In the genomic region with DNA sequence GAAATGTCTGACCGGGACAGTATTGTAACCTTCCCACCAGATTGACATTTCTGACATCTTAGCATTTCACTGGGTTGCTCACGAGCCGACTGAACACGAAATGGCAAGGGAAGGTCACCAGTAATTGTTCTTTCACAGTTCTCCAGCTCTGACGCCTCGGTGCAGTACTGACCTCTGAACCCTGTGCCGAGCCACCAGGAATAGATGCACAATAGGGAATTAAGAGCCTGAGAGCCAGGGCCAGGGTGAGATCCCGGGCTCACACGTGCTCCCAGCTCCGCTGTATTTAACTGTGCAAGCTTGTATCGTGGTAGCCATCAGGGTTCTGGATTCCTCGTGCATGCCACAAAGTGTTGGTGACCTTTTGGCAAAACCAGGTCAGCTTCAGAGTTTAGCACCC, we compare ENCODE assay signal across 26 mouse cellular contexts.
A peak's percentile ranks its signal among the peaks of the same experiment; 100 is the strongest.
DNase-seq lines count a peak whose midpoint lies in the region; ATAC-seq lines count a peak whose summit lies in the region.
"Had no signal": no experiment of that assay in that cellular context is flagged by ENCODE, and none has a peak within 500 bp of the region (broad histone marks: within the 10 kb centered on the region; RNA-seq: fewer than 3 reads in every experiment).

No protein-coding gene starts in this region.

- DNase-seq in forebrain, embryonic 11.5 days (ENCODE audit: low spot score) = peak; percentile 47
- DNase-seq in embryo, embryonic 10 days (ENCODE audit: low spot score) = peak; percentile 79
- no peak for DNase-seq in limb, embryonic 10.5 days (ENCODE audit: low spot score)
- DNase-seq in adrenal gland, postnatal 36 days = no peak
- DNase-seq in layer of hippocampus, postnatal 14 days (ENCODE audit: low spot score in 2 of 2) = no peak
- DNase-seq: adrenal gland, postnatal 14 days; cerebellum, adult 18-20 months; cerebellum, postnatal 25 days; gastrocnemius, postnatal 25 days; layer of hippocampus, adult 9-11 months; right cerebral cortex, postnatal 14 days; spleen, adult 18-20 months; thymus, adult 18-20 months had no signal

- H3K4me1 ChIP-seq in forebrain, embryonic 11.5 days (replicated peaks; ENCODE audit: control insufficient read depth, insufficient read depth, low read length) = no peaks in the 10 kb centered on the region
- no peaks in the 10 kb centered on the region; the same call in 1 of the 2 replicates for H3K4me1 ChIP-seq in forebrain, embryonic 13.5 days
- no peaks in the 10 kb centered on the region for H3K4me1 ChIP-seq in intestine, embryonic 16.5 days (ENCODE audit: control insufficient read depth, insufficient read depth, low read length)
- H3K4me1 ChIP-seq in intestine, embryonic 15.5 days (replicated peaks) = no peaks in the 10 kb centered on the region
- H3K4me1 ChIP-seq in limb, embryonic 10.5 days = peaks cover 42% of the 10 kb centered on the region
- H3K4me1 ChIP-seq: hindbrain, embryonic 15.5 days had no signal

- H3K9me3 ChIP-seq in forebrain, embryonic 11.5 days (ENCODE audit: control insufficient read depth, low read length) = no peaks in the 10 kb centered on the region
- no peaks in the 10 kb centered on the region for H3K9me3 ChIP-seq in forebrain, embryonic 13.5 days (replicated peaks)
- no peaks in the 10 kb centered on the region for H3K9me3 ChIP-seq in intestine, embryonic 16.5 days (ENCODE audit: control insufficient read depth, low read length)
- H3K9me3 ChIP-seq in intestine, embryonic 15.5 days = no peaks in the 10 kb centered on the region
- no peaks in the 10 kb centered on the region for H3K9me3 ChIP-seq in limb, embryonic 10.5 days (replicated peaks)
- H3K9me3 ChIP-seq: heart, embryonic 10.5 days; hindbrain, embryonic 15.5 days; limb, embryonic 13.5 days; lung, embryonic 15.5 days; midbrain, embryonic 13.5 days had no signal

- no peak overlapping the region for H3K4me3 ChIP-seq in forebrain, embryonic 11.5 days (ENCODE audit: low read depth, low read length)
- H3K4me3 ChIP-seq in forebrain, embryonic 13.5 days = no peak overlapping the region
- no peak overlapping the region for H3K4me3 ChIP-seq in intestine, embryonic 16.5 days (ENCODE audit: low read length)
- H3K4me3 ChIP-seq in intestine, embryonic 15.5 days (replicated peaks) = no peak overlapping the region
- H3K4me3 ChIP-seq in limb, embryonic 10.5 days = no peak overlapping the region
- H3K4me3 ChIP-seq: heart, embryonic 10.5 days; hindbrain, embryonic 15.5 days; limb, embryonic 13.5 days; lung, embryonic 15.5 days; midbrain, embryonic 13.5 days; myocyte had no signal

- peak; percentile 49; the same call in 1 of the 2 replicates for ATAC-seq in forebrain, embryonic 11.5 days (replicated peaks; ENCODE audit: low FRiP score)
- ATAC-seq in forebrain, embryonic 13.5 days = no peak
- ATAC-seq in intestine, embryonic 16.5 days = 0 out of 2 replicates have a peak, but pooled peaks have one; percentile 20
- no peak for ATAC-seq in intestine, embryonic 15.5 days
- ATAC-seq: intestine, postnatal 0 days; midbrain, embryonic 13.5 days had no signal

- H3K36me3 ChIP-seq in forebrain, embryonic 11.5 days (ENCODE audit: control insufficient read depth, insufficient read depth, low read length) = no peaks in the 10 kb centered on the region
- no peaks in the 10 kb centered on the region for H3K36me3 ChIP-seq in forebrain, embryonic 13.5 days (ENCODE audit: poor library complexity, severe bottlenecking)
- H3K36me3 ChIP-seq in intestine, embryonic 16.5 days (ENCODE audit: control insufficient read depth, insufficient read depth, low read length) = no peaks in the 10 kb centered on the region
- H3K36me3 ChIP-seq in intestine, embryonic 15.5 days = no peaks in the 10 kb centered on the region
- H3K36me3 ChIP-seq in limb, embryonic 10.5 days = no peaks in the 10 kb centered on the region
- H3K36me3 ChIP-seq: G1E; heart, embryonic 10.5 days; hindbrain, embryonic 15.5 days; limb, embryonic 13.5 days; lung, embryonic 15.5 days; midbrain, embryonic 13.5 days had no signal

- WGBS in forebrain, embryonic 11.5 days = 17% methylated on average over 12 of the region's 12 CpGs
- 27% methylated on average over 12 of the region's 12 CpGs for WGBS in forebrain, embryonic 13.5 days
- WGBS in intestine, embryonic 16.5 days = 54% methylated on average over 12 of the region's 12 CpGs
- WGBS in intestine, embryonic 15.5 days = 44% methylated on average over 12 of the region's 12 CpGs
- WGBS in limb, embryonic 10.5 days = 37% methylated on average over 12 of the region's 12 CpGs

- H3K27me3 ChIP-seq in forebrain, embryonic 11.5 days (ENCODE audit: control insufficient read depth, insufficient read depth, low read length) = no peaks in the 10 kb centered on the region
- no peaks in the 10 kb centered on the region for H3K27me3 ChIP-seq in forebrain, embryonic 13.5 days
- no peaks in the 10 kb centered on the region for H3K27me3 ChIP-seq in intestine, embryonic 16.5 days (replicated peaks; ENCODE audit: control insufficient read depth, insufficient read depth, low read length)
- no peaks in the 10 kb centered on the region for H3K27me3 ChIP-seq in intestine, embryonic 15.5 days (replicated peaks)
- H3K27me3 ChIP-seq in limb, embryonic 10.5 days (ENCODE audit: low read depth, poor library complexity, severe bottlenecking) = no peaks in the 10 kb centered on the region
- H3K27me3 ChIP-seq: hindbrain, embryonic 15.5 days; limb, embryonic 13.5 days; lung, embryonic 15.5 days had no signal

- H3K27ac ChIP-seq in forebrain, embryonic 11.5 days (ENCODE audit: low read depth, low read length) = no peak overlapping the region
- H3K27ac ChIP-seq in forebrain, embryonic 13.5 days = no peak overlapping the region
- H3K27ac ChIP-seq in intestine, embryonic 16.5 days (ENCODE audit: low read length) = no peak overlapping the region
- H3K27ac ChIP-seq in intestine, embryonic 15.5 days = no peak overlapping the region
- H3K27ac ChIP-seq in limb, embryonic 10.5 days = peak overlapping the region; percentile 61
- H3K27ac ChIP-seq: heart, embryonic 10.5 days; hindbrain, embryonic 15.5 days; limb, embryonic 13.5 days; liver, embryonic 14.5 days; lung, embryonic 15.5 days; macrophage; midbrain, embryonic 13.5 days had no signal

- H3K4me2 ChIP-seq in forebrain, embryonic 11.5 days (ENCODE audit: low read depth, low read length, severe bottlenecking) = no peak overlapping the region
- H3K4me2 ChIP-seq in forebrain, embryonic 13.5 days = no peak overlapping the region
- H3K4me2 ChIP-seq in intestine, embryonic 16.5 days (ENCODE audit: low read depth, low read length) = no peak overlapping the region
- H3K4me2 ChIP-seq in intestine, embryonic 15.5 days (replicated peaks) = no peak overlapping the region
- H3K4me2 ChIP-seq: hindbrain, embryonic 15.5 days; limb, embryonic 13.5 days; lung, embryonic 15.5 days; midbrain, embryonic 13.5 days had no signal

- no peak overlapping the region for H3K9ac ChIP-seq in forebrain, embryonic 11.5 days (ENCODE audit: low read length)
- H3K9ac ChIP-seq in forebrain, embryonic 13.5 days = no peak overlapping the region
- H3K9ac ChIP-seq in intestine, embryonic 16.5 days (ENCODE audit: low read depth, low read length) = no peak overlapping the region
- no peak overlapping the region for H3K9ac ChIP-seq in intestine, embryonic 15.5 days
- H3K9ac ChIP-seq: hindbrain, embryonic 15.5 days; limb, embryonic 13.5 days; liver, embryonic 14.5 days; lung, embryonic 15.5 days; midbrain, embryonic 13.5 days had no signal

Comparison
In these comparisons a context has a peak if more than half of its experiments do, and no peak if none do; other contexts are left out.
1. ATAC-seq: peak in forebrain, embryonic 11.5 days (single experiment) and intestine, embryonic 16.5 days (single experiment); none in forebrain, embryonic 13.5 days (single experiment) and intestine, embryonic 15.5 days (single experiment).
2. DNase-seq: peak in forebrain, embryonic 11.5 days (single experiment) and embryo, embryonic 10 days (single experiment); none in limb, embryonic 10.5 days (single experiment), adrenal gland, postnatal 36 days (0 of 2) and layer of hippocampus, postnatal 14 days (0 of 2).